Mouse (Mus musculus) limb, embryonic 13.5 days (tissue): ENCODE results near the gene Fanci. TPM values are rescaled to one million over a fixed set of nuclear protein-coding genes. Genes with fewer than 3 reads are reported as not detected.

Experiments
- ATAC-seq: fragments of 200-750 bp; cut with Nextera tagmentation; 2 replicates; pipeline ENCODE4 v1.8.0; 2017; ENCODE audit warnings: low read depth, moderate number of reproducible peaks, moderate TSS enrichment; ENCODE audit not compliant: low FRiP score
- H3K27ac ChIP-seq: fragments of 300-500 bp; sonication (generic); 2 replicates; pipeline ENCODE4 v1.5.1; 2015; ENCODE audit warnings: inconsistent platforms, mild to moderate bottlenecking, moderate library complexity
- H3K27me3 ChIP-seq: fragments of 300-500 bp; sonication (generic); 2 replicates; pipeline ENCODE4 v1.6.1; 2015; ENCODE audit warnings: mild to moderate bottlenecking, inconsistent platforms
- H3K36me3 ChIP-seq: fragments of 300-500 bp; sonication (generic); 2 replicates; pipeline ENCODE4 v1.6.1; 2015; ENCODE audit warnings: inconsistent platforms, mild to moderate bottlenecking, moderate library complexity
- H3K4me1 ChIP-seq: fragments of 300-500 bp; sonication (generic); 2 replicates; pipeline ENCODE4 v1.6.1; 2015; ENCODE audit warnings: inconsistent platforms
- H3K4me2 ChIP-seq: fragments of 300-500 bp; sonication (generic); replicated peaks from 2 replicates; pipeline ENCODE4 v1.6.1; 2015; ENCODE audit warnings: inconsistent platforms, mild to moderate bottlenecking, moderate library complexity
- H3K4me3 ChIP-seq: fragments of 300-500 bp; sonication (generic); 2 replicates; pipeline ENCODE4 v1.5.1; 2015; ENCODE audit warnings: moderate library complexity, mild to moderate bottlenecking, inconsistent platforms
- H3K9ac ChIP-seq: fragments of 300-500 bp; sonication (generic); 2 replicates; pipeline ENCODE4 v1.6.1; 2015; ENCODE audit warnings: mild to moderate bottlenecking, inconsistent platforms
- H3K9me3 ChIP-seq: fragments of 300-500 bp; sonication (generic); 2 replicates; pipeline ENCODE4 v1.6.1; 2016; ENCODE audit warnings: inconsistent platforms
- WGBS: fragments of 180-500 bp; shearing (Covaris S2); methylation state at CpG from one replicate; pipeline ENCODE4 v1.1.7; 2015; 5-methylcytosine and 5-hydroxymethylcytosine counted together
- polyA plus RNA-seq: library from polyadenylated mRNA; unstranded; fragments of >200 nt; fragmentation: Nextera tagmentation; extraction: Ambion mirVana; gene quantifications from 2 replicates; pipeline ENCODE4 v1.2.1, GENCODE M21; 2015

Gene Fanci
- 8.4 and 10.0 TPM in 2 replicates for polyA plus RNA-seq

DNA sequence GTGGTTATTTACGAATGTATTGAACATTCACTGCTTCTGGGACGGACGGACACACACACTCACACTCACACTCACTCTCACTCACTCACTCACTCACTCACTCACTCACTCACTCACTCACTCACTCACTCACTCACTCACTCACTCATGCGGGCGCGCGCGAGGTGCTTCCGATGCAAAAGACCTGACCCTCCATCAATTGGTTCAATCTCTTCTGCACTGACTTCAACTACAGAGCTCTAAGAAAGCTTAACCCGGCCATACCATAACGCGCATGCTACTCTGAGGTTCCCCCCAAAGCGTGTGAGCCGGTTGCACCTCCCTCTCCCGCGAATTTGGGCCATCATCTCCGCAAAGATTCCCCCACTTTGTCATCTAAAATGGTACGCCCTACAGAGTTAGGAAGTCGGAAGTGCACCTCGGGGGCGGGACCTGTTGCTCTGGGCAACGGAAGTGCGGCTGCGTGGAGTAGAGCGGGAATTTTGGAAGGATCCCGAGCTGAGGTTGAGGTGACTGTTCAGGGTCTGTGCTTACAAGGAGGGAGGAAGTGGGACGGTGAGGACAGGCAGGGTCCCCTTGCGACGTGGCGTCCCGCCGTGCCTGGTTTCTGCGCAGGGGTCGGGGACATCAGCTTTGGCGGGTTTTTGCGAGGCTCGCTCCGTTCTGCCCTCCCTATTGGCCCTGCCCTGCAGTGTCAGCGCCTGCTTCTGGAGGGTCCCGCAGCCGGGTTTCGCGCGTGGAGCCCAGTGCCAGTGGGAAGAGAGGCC lies at the start of gene Fanci:
Fanci (plus strand) TSS at position 47 of the 767 bp plus-strand sequence.
- no peaks in the 10 kb centered on the region for H3K36me3 ChIP-seq
- no peaks in the 10 kb centered on the region for H3K27me3 ChIP-seq
- WGBS = under 1% methylated on average over 44 of the region's 44 CpGs
- ATAC-seq = peak; percentile 92
- H3K9me3 ChIP-seq = no peaks in the 10 kb centered on the region
- H3K4me1 ChIP-seq = peaks cover 18% of the 10 kb centered on the region
- H3K4me2 ChIP-seq = peak within 1 kb of the TSS; percentile 96
- H3K27ac ChIP-seq = peak within 1 kb of the TSS; percentile 85
- peak within 1 kb of the TSS; percentile 57 for H3K4me3 ChIP-seq
- H3K9ac ChIP-seq = peak within 1 kb of the TSS; percentile 72

DNA sequence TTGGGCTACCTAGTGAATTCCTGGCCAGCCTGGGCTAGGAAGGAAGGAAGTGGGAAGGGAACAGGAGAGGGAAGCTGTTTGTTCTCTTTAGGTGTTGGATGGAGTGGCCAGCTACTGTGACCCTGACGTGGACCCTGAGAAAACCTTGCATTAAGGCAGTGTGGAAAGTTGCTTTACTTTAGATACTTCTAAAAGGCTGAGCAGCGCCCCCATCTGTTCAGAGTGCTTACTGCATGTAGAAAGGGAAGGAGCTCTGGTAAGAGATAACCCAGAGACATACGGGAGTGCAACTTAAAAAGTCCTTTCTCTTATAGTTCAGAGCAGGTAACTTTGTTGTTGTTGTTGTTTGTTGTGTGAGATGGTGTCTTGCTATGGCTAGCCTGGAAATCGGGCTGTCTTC lies 45.8 kb upstream of the Fanci start:
- no peaks in the 10 kb centered on the region for H3K27me3 ChIP-seq
- no peaks in the 10 kb centered on the region for H3K9me3 ChIP-seq
- H3K36me3 ChIP-seq = peaks cover 39% of the 10 kb centered on the region
- no peaks in the 10 kb centered on the region for H3K4me1 ChIP-seq
- WGBS = 44% methylated on average over 4 of the region's 4 CpGs
- H3K4me2 ChIP-seq = no peak overlapping the region
- no peak overlapping the region for H3K9ac ChIP-seq
- H3K4me3 ChIP-seq = no peak overlapping the region
- no peak overlapping the region for H3K27ac ChIP-seq
- ATAC-seq = no peak

DNA sequence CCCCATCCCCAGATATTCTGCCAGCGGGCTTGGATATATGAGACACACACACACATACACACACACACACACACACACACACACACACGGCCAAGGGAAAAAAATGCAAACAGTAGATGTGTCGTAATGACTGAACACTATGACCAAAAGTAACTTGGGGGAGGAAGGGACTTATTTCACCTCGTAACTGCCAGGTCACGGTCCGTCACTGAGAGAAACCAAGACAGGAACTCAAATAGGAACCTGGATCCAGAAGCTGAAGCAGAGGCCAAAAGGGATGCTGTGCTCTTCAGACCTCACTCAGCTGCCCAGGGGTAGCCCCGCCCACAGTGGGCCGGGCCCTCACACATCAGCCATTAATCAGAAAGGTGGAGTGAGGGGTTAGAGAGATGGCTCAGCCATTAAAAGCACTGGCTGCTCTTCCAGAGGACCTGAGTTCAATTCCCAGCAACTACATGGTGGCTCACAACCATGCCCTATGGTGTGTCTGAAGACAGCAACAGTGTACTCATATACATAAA lies 45.1 kb upstream of the Fanci start:
- H3K27me3 ChIP-seq = no peaks in the 10 kb centered on the region
- 69% methylated on average over 8 of the region's 8 CpGs for whole genome bisulfite sequencing
- H3K4me1 ChIP-seq = no peaks in the 10 kb centered on the region
- no peak overlapping the region for H3K4me3 ChIP-seq
- no peak overlapping the region for H3K27ac ChIP-seq
- ATAC-seq = no peak
- H3K4me2 ChIP-seq = no peak overlapping the region
- no peaks in the 10 kb centered on the region for H3K9me3 ChIP-seq
- no peak overlapping the region for H3K9ac ChIP-seq
- peaks cover 45% of the 10 kb centered on the region for H3K36me3 ChIP-seq

DNA sequence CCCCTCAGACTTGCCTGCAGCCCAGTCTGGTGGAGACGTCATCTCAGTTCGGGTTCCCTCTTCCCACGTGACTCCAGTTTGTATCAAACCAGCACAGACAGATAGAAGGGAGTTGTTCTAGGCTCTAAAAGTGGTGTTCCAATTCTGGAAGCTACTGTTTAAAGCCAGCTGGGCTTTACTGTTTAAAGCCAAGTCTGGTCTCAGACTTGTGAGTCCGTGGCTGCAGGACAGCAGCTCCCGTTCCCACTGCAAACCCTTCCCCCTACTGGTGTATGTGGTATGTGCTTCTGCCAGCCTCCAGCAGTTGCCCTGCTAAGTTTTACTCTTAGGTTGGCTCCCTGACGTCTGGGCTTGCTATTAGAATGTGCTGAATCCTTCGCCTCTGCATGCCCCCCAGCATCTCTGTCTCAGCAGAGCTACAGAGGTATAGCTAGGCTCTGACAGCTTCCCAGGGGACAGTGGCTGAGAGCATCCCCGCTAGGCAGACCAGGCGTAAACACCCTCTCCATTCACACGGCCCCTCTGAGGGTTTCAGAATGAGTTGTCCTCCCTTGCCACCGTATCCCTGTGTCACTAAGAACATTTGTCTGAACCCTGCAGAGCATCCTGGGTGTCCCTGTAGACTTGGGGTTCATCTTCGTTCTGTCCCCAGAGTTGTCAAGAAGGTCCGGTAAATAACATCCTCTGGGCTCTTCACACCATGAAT lies 44.5 kb upstream of the Fanci start:
- no peak overlapping the region for H3K27ac ChIP-seq
- peaks cover 51% of the 10 kb centered on the region for H3K36me3 ChIP-seq
- H3K9me3 ChIP-seq = no peaks in the 10 kb centered on the region
- WGBS = 73% methylated on average over 13 of the region's 13 CpGs
- H3K9ac ChIP-seq = no peak overlapping the region
- no peaks in the 10 kb centered on the region for H3K27me3 ChIP-seq
- H3K4me3 ChIP-seq = no peak overlapping the region
- H3K4me2 ChIP-seq = no peak overlapping the region
- no peaks in the 10 kb centered on the region for H3K4me1 ChIP-seq
- ATAC-seq = no peak

DNA sequence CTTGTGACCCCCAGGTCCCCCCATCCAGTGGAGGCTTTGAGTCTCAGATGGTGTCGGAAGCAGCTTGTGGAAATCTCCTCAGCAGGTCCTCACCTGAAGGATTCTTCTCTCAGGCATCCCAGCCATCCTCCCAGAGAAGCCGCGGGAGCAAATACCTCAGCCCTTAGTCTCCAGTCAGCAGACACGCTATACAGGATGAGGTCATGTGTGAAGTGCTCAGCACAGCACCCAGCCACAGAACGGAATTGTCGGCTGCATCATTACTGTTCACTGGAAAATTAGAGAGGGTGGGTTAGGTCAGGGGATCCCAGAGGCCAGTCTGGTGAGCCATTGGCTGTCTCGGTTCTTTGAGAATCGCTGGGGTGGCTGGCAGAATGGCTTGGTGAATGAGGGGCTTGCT lies 42.9 kb upstream of the Fanci start:
- Histone ChIP-seq H3K9ac (no peak overlapping the region), H3K36me3 (peaks cover 48% of the 10 kb centered on the region), H3K4me3 (no peak overlapping the region), H3K27ac (no peak overlapping the region), H3K9me3 (no peaks in the 10 kb centered on the region), H3K4me1 (no peaks in the 10 kb centered on the region), H3K4me2 (no peak overlapping the region), H3K27me3 (no peaks in the 10 kb centered on the region)
- 90% methylated on average over 8 of the region's 8 CpGs for WGBS
- no peak for ATAC-seq

DNA sequence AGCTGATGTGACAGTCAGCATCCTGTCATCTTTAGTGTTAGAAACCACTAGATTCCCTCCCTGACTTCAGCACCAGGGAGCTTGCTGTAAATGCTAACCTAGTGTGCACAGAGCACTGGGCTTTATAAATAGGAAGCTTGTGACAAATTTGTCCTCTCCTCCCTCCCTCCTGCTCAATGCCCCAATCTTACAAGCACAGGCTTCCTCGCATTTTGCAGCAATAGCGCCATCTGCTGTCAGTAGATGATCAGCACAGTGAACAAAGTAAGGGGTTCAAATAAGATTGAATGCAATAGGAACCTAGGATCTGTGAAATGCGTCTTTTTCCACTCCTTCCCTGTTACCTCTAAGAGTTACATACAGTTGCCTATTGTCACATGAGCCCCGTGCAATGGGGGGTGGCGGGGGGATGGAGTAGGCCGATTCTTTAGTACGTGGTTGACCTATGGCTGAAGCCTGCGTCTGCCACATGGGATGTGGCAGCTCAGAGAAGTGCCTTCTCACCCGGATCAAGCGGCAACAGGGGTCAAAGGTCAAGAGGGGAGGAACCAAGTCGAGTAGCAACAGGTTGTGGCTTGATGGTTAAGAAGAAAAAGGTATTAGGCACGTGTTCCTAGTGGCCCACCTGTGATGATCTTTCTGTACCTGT lies 41.9 kb upstream of the Fanci start:
- Histone ChIP-seq H3K27me3 (no peaks in the 10 kb centered on the region), H3K4me1 (no peaks in the 10 kb centered on the region), H3K4me2 (no peak overlapping the region), H3K4me3 (no peak overlapping the region), H3K36me3 (peaks cover 52% of the 10 kb centered on the region), H3K27ac (no peak overlapping the region), H3K9ac (no peak overlapping the region), H3K9me3 (no peaks in the 10 kb centered on the region)
- 37% methylated on average over 12 of the region's 12 CpGs for WGBS
- peak; percentile 41; the same call in 1 of the 2 replicates for ATAC-seq

DNA sequence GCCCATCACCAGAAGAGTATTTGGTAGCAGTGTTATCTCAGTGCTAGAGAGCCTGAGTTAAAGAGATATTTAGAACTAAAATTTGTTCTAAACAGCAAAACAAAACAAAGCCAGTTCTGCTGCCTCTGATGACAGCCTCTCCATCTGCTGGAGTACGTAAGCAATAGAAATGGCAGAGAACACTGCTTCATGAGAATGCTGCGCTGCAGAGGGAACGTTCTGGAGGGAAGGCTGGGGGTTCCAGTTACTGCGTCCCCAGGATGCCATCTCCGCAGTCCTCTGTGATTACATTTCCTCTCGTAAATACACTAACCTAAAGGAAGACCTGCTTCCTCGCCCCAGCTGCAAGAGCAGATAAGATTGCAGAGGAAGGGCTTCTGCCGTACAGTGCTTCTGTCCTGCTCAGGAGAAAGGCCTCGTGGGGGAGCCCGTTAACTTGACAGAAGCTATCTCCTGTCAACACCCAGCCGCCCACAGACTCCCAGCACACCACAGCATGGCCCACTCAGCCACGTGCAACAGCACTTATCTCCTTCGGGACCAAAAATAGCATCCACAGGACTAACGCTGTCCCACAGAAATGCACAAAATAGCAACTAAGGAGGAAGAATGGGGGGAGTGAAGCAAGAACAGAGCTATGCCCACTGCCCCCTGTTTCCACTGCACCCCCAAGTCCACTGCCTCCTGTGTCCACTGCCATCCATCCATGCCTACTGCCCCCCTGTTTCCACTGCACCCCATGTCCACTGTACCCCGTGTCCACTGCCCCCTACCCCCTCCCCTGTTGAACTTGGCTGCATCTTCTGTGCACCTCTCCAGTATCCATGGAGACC lies 33.2 kb upstream of the Fanci start:
- H3K36me3 ChIP-seq = peaks cover 67% of the 10 kb centered on the region
- H3K4me2 ChIP-seq = no peak overlapping the region
- H3K9ac ChIP-seq = no peak overlapping the region
- 69% methylated on average over 15 of the region's 15 CpGs for WGBS
- H3K27ac ChIP-seq = no peak overlapping the region
- ATAC-seq = no peak
- no peaks in the 10 kb centered on the region for H3K9me3 ChIP-seq
- H3K4me1 ChIP-seq = peaks cover 5% of the 10 kb centered on the region; the same call in 1 of the 2 replicates
- no peak overlapping the region for H3K4me3 ChIP-seq
- no peaks in the 10 kb centered on the region for H3K27me3 ChIP-seq

DNA sequence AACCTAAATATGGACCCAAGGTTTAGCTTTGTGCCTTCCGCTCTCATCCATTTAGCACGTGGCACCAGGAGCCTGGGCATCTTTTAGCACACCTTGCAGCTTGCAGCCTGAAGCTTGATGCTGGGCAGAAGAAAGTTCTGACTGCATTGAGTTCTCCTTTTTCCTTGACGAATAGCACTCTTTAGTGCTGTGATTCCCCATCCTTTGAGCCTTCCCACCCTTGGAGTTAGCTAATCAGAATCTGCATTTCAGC lies 32.6 kb upstream of the Fanci start:
- peaks cover 62% of the 10 kb centered on the region for H3K36me3 ChIP-seq
- H3K9ac ChIP-seq = no peak overlapping the region
- H3K9me3 ChIP-seq = no peaks in the 10 kb centered on the region
- no peaks in the 10 kb centered on the region for H3K27me3 ChIP-seq
- no peak overlapping the region for H3K4me2 ChIP-seq
- 83% methylated on average over 3 of the region's 3 CpGs for WGBS
- H3K27ac ChIP-seq = no peak overlapping the region
- peaks cover 5% of the 10 kb centered on the region; the same call in 1 of the 2 replicates for H3K4me1 ChIP-seq
- no peak overlapping the region for H3K4me3 ChIP-seq
- ATAC-seq = no peak

DNA sequence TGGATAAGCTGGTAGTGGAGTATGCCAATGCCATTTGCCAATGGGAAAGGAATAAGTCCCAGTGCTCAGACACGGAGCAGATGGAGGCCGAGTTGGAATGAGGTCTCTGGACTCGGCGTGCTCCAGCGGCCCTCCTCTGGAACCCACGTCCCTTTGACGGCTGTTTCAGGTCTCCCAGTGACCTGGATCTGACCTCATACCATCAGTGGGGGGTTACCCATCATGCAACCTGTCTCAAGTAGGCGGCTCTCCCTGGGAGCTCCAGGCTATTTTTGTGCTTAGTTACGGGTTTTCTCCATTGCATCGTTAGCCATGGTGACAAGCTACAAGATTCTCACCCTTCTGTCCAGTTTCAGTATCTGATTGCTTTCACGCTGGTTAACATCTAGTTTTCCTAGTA lies 31.7 kb upstream of the Fanci start:
- H3K4me1 ChIP-seq = peaks cover 5% of the 10 kb centered on the region; the same call in 1 of the 2 replicates
- no peak overlapping the region for H3K27ac ChIP-seq
- H3K4me2 ChIP-seq = no peak overlapping the region
- H3K4me3 ChIP-seq = no peak overlapping the region
- no peak overlapping the region for H3K9ac ChIP-seq
- ATAC-seq = no peak
- H3K9me3 ChIP-seq = no peaks in the 10 kb centered on the region
- WGBS = 68% methylated on average over 11 of the region's 11 CpGs
- H3K36me3 ChIP-seq = peaks cover 56% of the 10 kb centered on the region
- H3K27me3 ChIP-seq = no peaks in the 10 kb centered on the region

DNA sequence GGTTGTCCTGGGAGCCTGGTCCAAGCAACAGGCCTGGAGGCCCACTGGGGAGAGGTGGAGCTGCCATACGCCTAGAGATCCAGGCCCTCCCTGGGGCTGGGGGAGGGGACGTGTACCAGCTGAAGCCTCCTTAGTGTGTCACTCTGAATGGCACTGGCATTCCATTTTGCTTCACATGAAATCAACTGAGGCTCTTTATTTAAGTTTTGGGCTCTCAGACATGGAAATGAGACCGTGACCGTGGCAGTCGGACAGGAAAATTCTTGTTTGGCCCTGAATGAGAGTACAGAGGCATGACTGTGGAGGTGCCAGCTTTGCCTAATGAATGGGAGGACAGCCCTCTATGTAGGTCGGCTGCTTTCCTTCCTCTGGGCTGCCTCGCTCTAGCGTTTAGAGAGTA lies 29.5 kb upstream of the Fanci start:
- Histone ChIP-seq H3K36me3 (peaks cover 38% of the 10 kb centered on the region), H3K4me1 (peaks cover 5% of the 10 kb centered on the region; the same call in 1 of the 2 replicates), H3K9me3 (no peaks in the 10 kb centered on the region), H3K9ac (no peak overlapping the region), H3K27ac (no peak overlapping the region), H3K27me3 (no peaks in the 10 kb centered on the region), H3K4me2 (no peak overlapping the region), H3K4me3 (no peak overlapping the region)
- no peak for ATAC-seq
- WGBS = 75% methylated on average over 8 of the region's 8 CpGs

DNA sequence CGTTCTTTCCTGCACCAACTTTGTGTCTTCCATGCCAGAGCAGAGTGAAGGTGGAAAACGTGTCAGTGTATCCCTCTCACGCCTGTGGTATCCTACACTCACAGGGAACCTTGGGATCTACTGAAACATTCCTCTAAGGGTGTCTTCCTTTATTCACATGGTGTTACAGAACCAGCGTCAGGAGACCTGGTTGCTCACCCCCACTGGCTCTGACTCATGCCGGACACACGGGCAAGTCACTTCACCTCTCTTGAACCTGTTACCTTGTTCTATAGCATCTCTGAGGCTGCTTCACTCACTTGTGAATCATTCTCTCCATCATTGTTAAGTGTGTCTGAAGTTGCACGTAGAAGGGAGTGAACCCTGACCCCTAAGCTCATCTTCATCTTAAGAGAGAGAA lies 28.9 kb upstream of the Fanci start:
- H3K9ac ChIP-seq = no peak overlapping the region
- H3K9me3 ChIP-seq = no peaks in the 10 kb centered on the region
- no peak for ATAC-seq
- WGBS = 93% methylated on average over 7 of the region's 7 CpGs
- peaks cover 5% of the 10 kb centered on the region; the same call in 1 of the 2 replicates for H3K4me1 ChIP-seq
- H3K27me3 ChIP-seq = no peaks in the 10 kb centered on the region
- H3K4me3 ChIP-seq = no peak overlapping the region
- no peak overlapping the region for H3K4me2 ChIP-seq
- no peak overlapping the region for H3K27ac ChIP-seq
- H3K36me3 ChIP-seq = peaks cover 34% of the 10 kb centered on the region
